Mouse (Mus musculus) lung, embryonic 16.5 days (tissue): ENCODE measurements around the gene 4930447C04Rik. TPM values are rescaled to one million over a fixed set of nuclear protein-coding genes. Genes with fewer than 3 reads are reported as not detected.

ENCODE experiments used
- ATAC-seq: fragments of 200-750 bp; cut with Nextera tagmentation; 2 replicates; pipeline ENCODE4 v1.8.0; 2017; ENCODE audit warnings: low read depth, mild to moderate bottlenecking, moderate library complexity
- H3K27ac ChIP-seq: fragments of 300-500 bp; sonication (generic); 2 replicates; pipeline ENCODE4 v1.5.1; 2014; ENCODE audit warnings: mild to moderate bottlenecking, control low read depth, low read length
- H3K27me3 ChIP-seq: fragments of 300-500 bp; sonication (generic); 2 replicates; pipeline ENCODE4 v1.6.1; 2014; ENCODE audit warnings: low read depth, low read length, mixed read lengths; ENCODE audit not compliant: control insufficient read depth, insufficient read depth
- H3K36me3 ChIP-seq: fragments of 300-500 bp; sonication (generic); 2 replicates; pipeline ENCODE4 v1.6.1; 2014; ENCODE audit warnings: low read length; ENCODE audit not compliant: control insufficient read depth, insufficient read depth
- H3K4me1 ChIP-seq: fragments of 300-500 bp; sonication (generic); replicated peaks from 2 replicates; pipeline ENCODE4 v1.6.1; 2014; ENCODE audit warnings: low read length, mixed read lengths; ENCODE audit not compliant: control insufficient read depth, insufficient read depth
- H3K4me2 ChIP-seq: fragments of 300-500 bp; sonication (generic); 2 replicates; pipeline ENCODE4 v1.6.1; 2014; ENCODE audit warnings: low read depth, low read length, control low read depth
- H3K4me3 ChIP-seq: fragments of 300-500 bp; sonication (generic); 2 replicates; pipeline ENCODE4 v1.5.1; 2014; ENCODE audit warnings: mild to moderate bottlenecking, low read length, control low read depth
- H3K9ac ChIP-seq: fragments of 300-500 bp; sonication (generic); 2 replicates; pipeline ENCODE4 v1.6.1; 2014; ENCODE audit warnings: low read length, control low read depth
- H3K9me3 ChIP-seq: fragments of 300-500 bp; sonication (generic); 2 replicates; pipeline ENCODE4 v1.6.1; 2016; ENCODE audit warnings: low read length; ENCODE audit not compliant: control insufficient read depth
- WGBS: fragments of 180-500 bp; shearing (Covaris S2); extraction: QIAGEN DNeasy Blood & Tissue Kit; methylation state at CpG from one replicate; pipeline ENCODE4 v1.1.7; 2014; 5-methylcytosine and 5-hydroxymethylcytosine counted together
- polyA plus RNA-seq: library from polyadenylated mRNA; unstranded; fragments of >200 nt; fragmentation: Nextera tagmentation; extraction: Ambion mirVana; gene quantifications from 2 replicates; pipeline ENCODE4 v1.2.1, GENCODE M21; 2015

4930447C04Rik gene
- polyA plus RNA-seq = 0.50 and 1.2 TPM in 2 replicates

DNA sequence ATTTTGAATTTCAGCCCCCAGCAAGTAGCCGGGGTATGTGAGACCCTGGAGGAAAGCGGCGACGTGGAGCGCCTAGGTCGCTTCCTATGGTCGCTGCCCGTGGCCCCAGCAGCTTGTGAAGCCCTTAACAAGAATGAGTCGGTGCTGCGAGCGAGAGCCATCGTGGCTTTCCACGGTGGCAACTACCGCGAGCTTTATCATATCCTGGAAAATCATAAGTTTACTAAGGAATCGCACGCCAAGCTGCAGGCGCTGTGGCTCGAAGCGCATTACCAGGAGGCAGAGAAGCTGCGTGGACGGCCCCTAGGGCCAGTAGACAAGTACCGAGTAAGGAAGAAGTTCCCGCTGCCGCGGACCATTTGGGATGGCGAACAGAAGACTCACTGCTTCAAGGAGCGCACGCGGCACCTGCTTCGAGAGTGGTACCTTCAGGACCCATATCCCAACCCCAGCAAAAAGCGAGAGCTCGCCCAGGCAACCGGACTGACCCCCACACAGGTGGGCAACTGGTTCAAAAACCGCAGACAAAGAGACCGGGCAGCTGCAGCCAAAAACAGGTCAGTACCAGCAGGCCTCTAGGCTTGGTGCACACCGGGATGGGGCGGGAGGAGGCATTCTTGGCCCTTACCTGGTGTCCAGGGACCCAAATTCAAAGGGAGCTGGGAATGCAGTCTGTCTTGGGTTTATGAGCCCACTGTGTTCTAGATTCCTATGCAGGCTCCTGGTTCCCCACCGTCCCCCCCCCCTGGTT, at the start of gene 4930447C04Rik:
Gene 4930447C04Rik, minus strand, starts transcription at position 704 of the 751 bp plus-strand sequence.
- no peak within 1 kb of the TSS for H3K27ac ChIP-seq
- peaks cover under 1% of the 10 kb centered on the region for H3K4me1 ChIP-seq
- WGBS = 1% methylated on average over 39 of the region's 39 CpGs
- H3K36me3 ChIP-seq = no peaks in the 10 kb centered on the region
- no peak for ATAC-seq
- no peak within 1 kb of the TSS for H3K9ac ChIP-seq
- no peak within 1 kb of the TSS for H3K4me2 ChIP-seq
- H3K4me3 ChIP-seq = 0 out of 2 replicates have a peak within 1 kb of the TSS, but pooled peaks have one; percentile 2
- H3K27me3 ChIP-seq = peaks cover 93% of the 10 kb centered on the region
- H3K9me3 ChIP-seq = no peaks in the 10 kb centered on the region

DNA sequence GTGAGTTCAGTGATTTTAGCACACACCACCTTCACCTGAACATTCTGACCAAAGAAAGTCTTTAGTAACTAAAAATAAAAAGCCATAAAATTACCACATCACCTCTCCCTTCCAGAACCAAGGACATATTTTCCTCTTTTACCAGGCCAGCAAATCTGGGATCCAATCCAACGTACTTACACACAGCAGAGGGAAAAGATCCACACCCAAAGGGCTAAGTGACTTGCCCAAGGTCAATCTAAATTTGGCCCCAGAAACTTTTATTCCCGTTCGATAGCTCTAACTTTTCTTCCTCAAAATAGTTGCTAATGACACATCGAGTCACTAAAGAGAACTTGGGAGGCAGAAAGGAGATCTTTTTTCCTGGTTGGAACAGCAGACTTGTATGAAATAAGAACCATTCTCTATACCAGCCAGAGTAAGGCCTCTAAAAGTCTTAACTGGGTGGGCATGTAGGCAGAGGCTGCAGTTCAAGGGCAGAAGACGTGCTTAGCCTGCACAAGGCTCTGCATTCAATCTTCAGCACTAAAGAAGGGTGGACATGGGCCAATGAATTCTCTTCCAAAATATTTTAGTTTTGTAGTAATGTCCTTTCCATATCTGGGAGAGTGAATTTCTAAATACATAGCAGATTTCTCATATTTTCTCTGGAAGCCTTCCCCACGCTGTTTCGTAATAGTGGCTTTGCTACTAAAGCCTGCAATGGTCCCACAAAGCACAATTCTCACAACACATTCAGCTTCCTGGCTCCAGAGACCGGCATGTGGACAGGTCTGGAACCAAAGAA, 42.7 kb upstream of the 4930447C04Rik start:
- 53% methylated on average over 8 of the region's 8 CpGs for WGBS
- Histone ChIP-seq H3K27ac (peak overlapping the region; percentile 85), H3K27me3 (no peaks in the 10 kb centered on the region), H3K9ac (no peak overlapping the region), H3K9me3 (peaks cover 2% of the 10 kb centered on the region), H3K4me2 (no peak overlapping the region), H3K4me1 (peaks cover 3% of the 10 kb centered on the region; the same call in 1 of the 2 replicates), H3K4me3 (no peak overlapping the region), H3K36me3 (no peaks in the 10 kb centered on the region)
- ATAC-seq = peak; percentile 91

DNA sequence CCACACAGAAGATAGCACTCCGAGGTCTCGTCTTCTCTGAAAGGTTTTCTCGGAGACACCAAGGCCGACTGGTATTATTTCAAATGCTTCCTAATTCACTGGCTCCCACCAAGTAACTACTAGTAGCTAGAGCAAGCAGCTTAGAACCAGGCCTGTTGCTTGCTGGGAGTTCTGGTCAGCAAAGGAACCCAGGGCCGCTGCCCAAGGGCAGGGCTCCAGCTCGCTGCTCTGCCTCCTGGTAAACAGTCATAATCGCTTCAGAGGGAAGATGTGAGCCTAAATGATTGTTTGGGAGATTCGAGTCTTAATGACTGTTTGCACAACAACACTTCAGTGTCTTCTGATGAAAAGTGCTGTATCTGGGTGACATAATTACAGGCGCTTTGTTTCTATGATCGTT, 42.0 kb upstream of the 4930447C04Rik start:
- Histone ChIP-seq H3K4me1 (peaks cover 3% of the 10 kb centered on the region; the same call in 1 of the 2 replicates), H3K36me3 (no peaks in the 10 kb centered on the region), H3K9ac (no peak overlapping the region), H3K4me3 (no peak overlapping the region), H3K9me3 (peaks cover 2% of the 10 kb centered on the region), H3K27ac (peak overlapping the region; percentile 85), H3K4me2 (no peak overlapping the region), H3K27me3 (no peaks in the 10 kb centered on the region)
- WGBS = 61% methylated on average over 10 of the region's 10 CpGs
- ATAC-seq = peak; percentile 43; the same call in 1 of the 2 replicates

DNA sequence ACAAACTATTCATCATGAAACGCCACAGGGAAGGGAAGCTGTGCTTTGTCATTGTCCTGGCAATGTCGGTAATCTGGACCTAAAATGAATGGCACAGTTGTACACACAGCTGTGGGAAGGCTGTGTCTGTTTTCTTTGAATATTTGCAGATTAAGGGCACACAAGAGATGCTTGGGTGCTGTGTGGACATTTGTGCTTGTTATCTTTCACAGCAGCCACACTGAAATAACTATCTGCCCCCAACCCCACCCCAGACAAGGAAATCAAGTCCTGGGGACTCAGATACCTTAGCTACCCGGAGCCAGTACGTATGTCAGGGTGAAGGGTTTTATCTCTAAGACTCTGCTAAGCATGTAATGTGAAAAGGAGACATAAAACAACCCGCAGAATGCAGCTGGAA, 38.7 kb upstream of the 4930447C04Rik start:
- no peak for ATAC-seq
- Histone ChIP-seq H3K4me1 (peaks cover 8% of the 10 kb centered on the region; the same call in 1 of the 2 replicates), H3K27me3 (no peaks in the 10 kb centered on the region; the same call in 1 of the 2 replicates), H3K36me3 (no peaks in the 10 kb centered on the region), H3K27ac (no peak overlapping the region), H3K4me2 (no peak overlapping the region), H3K4me3 (no peak overlapping the region), H3K9ac (no peak overlapping the region), H3K9me3 (no peaks in the 10 kb centered on the region)
- 63% methylated on average over 5 of the region's 5 CpGs for WGBS

DNA sequence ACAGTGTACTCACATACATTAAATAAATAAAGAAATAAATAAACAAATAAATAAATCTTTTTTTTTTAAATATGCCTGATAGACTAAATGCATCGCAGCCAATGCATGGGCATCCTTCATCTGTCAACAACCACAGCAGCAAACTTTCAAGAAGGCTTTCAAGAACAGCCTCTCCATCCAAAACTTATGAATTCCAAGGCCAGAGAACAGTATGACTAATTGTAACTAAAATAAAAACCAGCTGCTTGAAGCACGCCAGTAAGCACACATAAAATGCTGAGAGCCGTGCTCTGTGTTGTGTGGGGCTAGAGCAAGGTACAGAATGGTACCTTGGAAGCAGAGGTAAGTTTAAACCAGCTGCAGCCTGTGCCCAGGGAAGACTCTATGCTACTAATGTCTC, 37.3 kb upstream of the 4930447C04Rik start:
- Histone ChIP-seq H3K4me2 (no peak overlapping the region), H3K4me3 (no peak overlapping the region), H3K36me3 (no peaks in the 10 kb centered on the region), H3K27ac (no peak overlapping the region), H3K9ac (no peak overlapping the region), H3K27me3 (no peaks in the 10 kb centered on the region; the same call in 1 of the 2 replicates), H3K4me1 (peaks cover 8% of the 10 kb centered on the region; the same call in 1 of the 2 replicates), H3K9me3 (no peaks in the 10 kb centered on the region)
- WGBS = 71% methylated on average over 3 of the region's 3 CpGs
- no peak for ATAC-seq

DNA sequence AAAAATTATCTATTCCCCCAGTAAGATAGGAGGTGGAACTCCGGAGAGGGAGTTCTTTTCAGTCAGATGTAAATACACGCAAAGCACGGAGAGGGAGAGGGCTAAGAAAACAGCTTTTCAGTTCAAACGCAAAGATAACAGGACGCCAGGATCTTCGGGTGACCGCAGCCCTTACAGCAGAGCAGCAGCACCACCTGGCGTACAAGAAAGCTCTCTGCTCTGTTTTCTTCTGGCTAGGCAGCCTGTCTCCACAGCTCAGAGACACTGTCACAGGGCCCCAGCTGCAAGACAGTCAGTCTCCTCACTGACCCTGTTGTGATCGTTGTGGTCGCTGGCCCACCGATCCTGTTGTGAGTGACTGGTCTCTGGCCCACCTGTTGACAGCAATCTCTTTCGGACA, 36.1 kb upstream of the 4930447C04Rik start:
- H3K27me3 ChIP-seq = no peaks in the 10 kb centered on the region; the same call in 1 of the 2 replicates
- no peaks in the 10 kb centered on the region for H3K36me3 ChIP-seq
- H3K4me1 ChIP-seq = peaks cover 5% of the 10 kb centered on the region; the same call in 1 of the 2 replicates
- H3K9me3 ChIP-seq = no peaks in the 10 kb centered on the region
- peak overlapping the region; percentile 22; the same call in 1 of the 2 replicates for H3K4me3 ChIP-seq
- peak overlapping the region; percentile 54 for H3K4me2 ChIP-seq
- WGBS = under 1% methylated on average over 12 of the region's 12 CpGs
- peak; percentile 82 for ATAC-seq
- H3K27ac ChIP-seq = no peak overlapping the region
- H3K9ac ChIP-seq = 0 out of 2 replicates have a peak overlapping the region, but pooled peaks have one; percentile 18

DNA sequence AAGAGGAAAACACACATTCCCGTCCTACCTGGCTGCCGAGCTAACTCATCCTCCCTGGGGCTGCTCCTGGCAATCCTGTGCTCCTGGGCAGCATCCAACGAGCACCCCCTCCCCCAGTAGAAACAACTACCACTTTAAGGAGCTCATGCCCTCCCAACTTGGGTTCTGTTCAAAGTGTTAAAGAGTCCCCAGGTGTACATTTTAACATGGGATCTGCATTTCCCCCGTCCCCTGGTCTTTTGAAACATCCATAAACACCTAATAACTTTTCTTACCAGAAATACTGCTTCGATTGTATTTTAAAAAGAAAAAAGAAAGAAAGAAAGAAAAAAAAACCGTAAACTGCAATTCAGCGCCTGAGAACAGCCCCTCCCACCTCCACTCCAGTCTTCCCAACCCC, 35.6 kb upstream of the 4930447C04Rik start:
- ATAC-seq = no peak
- no peaks in the 10 kb centered on the region; the same call in 1 of the 2 replicates for H3K27me3 ChIP-seq
- peak overlapping the region; percentile 39; the same call in 1 of the 2 replicates for H3K9ac ChIP-seq
- H3K4me2 ChIP-seq = peak overlapping the region; percentile 54
- WGBS = 7% methylated on average over 7 of the region's 7 CpGs
- peak overlapping the region; percentile 22; the same call in 1 of the 2 replicates for H3K4me3 ChIP-seq
- H3K36me3 ChIP-seq = no peaks in the 10 kb centered on the region
- H3K4me1 ChIP-seq = peaks cover 5% of the 10 kb centered on the region; the same call in 1 of the 2 replicates
- no peak overlapping the region for H3K27ac ChIP-seq
- no peaks in the 10 kb centered on the region for H3K9me3 ChIP-seq

DNA sequence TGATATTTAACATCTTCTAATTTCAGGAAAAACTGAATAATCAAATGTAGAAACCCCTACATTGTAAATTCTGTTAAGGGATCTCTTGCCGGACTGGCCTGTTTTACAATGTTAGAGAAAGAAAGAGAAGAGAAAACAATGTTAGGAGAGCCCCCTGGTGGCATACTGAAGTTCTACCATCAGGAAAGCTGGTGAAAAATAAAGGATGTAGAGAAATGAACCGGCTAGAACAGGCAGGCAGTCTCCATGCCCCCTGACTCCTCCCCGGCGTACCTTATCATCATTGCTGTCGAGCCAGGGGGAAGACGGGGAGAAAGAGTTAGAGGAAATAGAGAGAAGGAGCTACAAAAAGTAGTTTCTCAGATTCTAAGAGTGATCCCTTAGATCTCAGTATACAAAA, 32.6 kb upstream of the 4930447C04Rik start:
- Histone ChIP-seq H3K4me1 (peaks cover 5% of the 10 kb centered on the region; the same call in 1 of the 2 replicates), H3K9ac (no peak overlapping the region), H3K27ac (no peak overlapping the region), H3K4me3 (no peak overlapping the region), H3K4me2 (no peak overlapping the region), H3K9me3 (no peaks in the 10 kb centered on the region), H3K27me3 (no peaks in the 10 kb centered on the region; the same call in 1 of the 2 replicates), H3K36me3 (no peaks in the 10 kb centered on the region)
- 2% methylated on average over 6 of the region's 6 CpGs for WGBS
- no peak for ATAC-seq

DNA sequence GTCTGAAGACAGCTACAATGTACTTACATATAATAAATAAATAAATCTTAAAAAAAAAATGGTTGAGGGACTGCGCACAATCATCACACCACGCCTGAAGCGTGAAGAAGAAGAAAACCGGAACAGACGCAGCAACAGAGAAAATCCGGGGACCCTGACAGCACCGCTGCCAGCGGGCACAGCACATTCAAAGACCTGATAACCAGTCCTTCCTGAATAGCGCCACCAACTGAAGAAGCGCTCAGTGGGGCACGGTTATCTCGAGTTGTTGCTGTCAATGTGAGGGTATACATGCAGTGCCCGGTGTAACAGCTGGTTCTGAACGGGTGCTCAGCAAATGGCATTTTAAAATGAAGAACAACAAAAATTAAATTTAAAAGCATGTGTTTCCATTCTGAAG, 30.0 kb upstream of the 4930447C04Rik start:
- ATAC-seq = no peak
- no peaks in the 10 kb centered on the region; the same call in 1 of the 2 replicates for H3K27me3 ChIP-seq
- no peak overlapping the region for H3K4me2 ChIP-seq
- H3K36me3 ChIP-seq = no peaks in the 10 kb centered on the region
- no peak overlapping the region for H3K9ac ChIP-seq
- H3K9me3 ChIP-seq = no peaks in the 10 kb centered on the region
- H3K4me1 ChIP-seq = no peaks in the 10 kb centered on the region
- 57% methylated on average over 14 of the region's 14 CpGs for WGBS
- H3K27ac ChIP-seq = no peak overlapping the region
- H3K4me3 ChIP-seq = no peak overlapping the region
